Mouse (Mus musculus) embryonic fibroblast, embryonic 13.5 days (primary cell): ENCODE results near the gene Fam168b.

Experiments
- CTCF ChIP-seq: IDR thresholded peaks from 2 replicates; pipeline ENCODE4 v1.5.1; 2011; ENCODE audit warnings: mild to moderate bottlenecking, control low read depth, low read length, moderate library complexity, borderline replicate concordance; ENCODE audit not compliant: insufficient read depth
- POLR2A ChIP-seq: IDR thresholded peaks from 2 replicates; pipeline ENCODE4 v1.6.1; 2011; ENCODE audit warnings: low read depth, mild to moderate bottlenecking, control low read depth, low read length, moderate library complexity

GRCm38 (mm10) chr1:34811581-34811980 lies 31.3 kb downstream of the Fam168b start:
- TF ChIP-seq CTCF (no peak), POLR2A (no peak)
